Mouse (Mus musculus) lung, postnatal 0 days (tissue): ENCODE measurements at regions not wholly inside any gene's neighbourhood (a gene's known extent, or its start where the extent isn't known, plus 50 kb on each side); places are given as distances from the start of the nearest gene placed in this dataset.

Experiments used
- ATAC-seq: fragments of 200-750 bp; cut with Nextera tagmentation; 2 replicates; pipeline ENCODE4 v1.8.0; 2017; ENCODE audit warnings: moderate library complexity
- DNase-seq: peaks from one replicate; pipeline ENCODE4 v3.0.0-alpha.2; 2016; ENCODE audit warnings: low spot score
- H3K27ac ChIP-seq: fragments of 300-500 bp; sonication (generic); 2 replicates; pipeline ENCODE4 v1.5.1; 2014; ENCODE audit warnings: antibody characterized with exemption, mild to moderate bottlenecking, low read length, mixed read lengths
- H3K27me3 ChIP-seq: fragments of 300-500 bp; sonication (generic); replicated peaks from 2 replicates; pipeline ENCODE4 v1.6.1; 2014; ENCODE audit warnings: low read length, mixed read lengths; ENCODE audit not compliant: insufficient read depth
- H3K36me3 ChIP-seq: fragments of 300-500 bp; sonication (generic); 2 replicates; pipeline ENCODE4 v1.6.1; 2014; ENCODE audit warnings: low read length, mixed read lengths; ENCODE audit not compliant: insufficient read depth
- H3K4me1 ChIP-seq: fragments of 300-500 bp; sonication (generic); 2 replicates; pipeline ENCODE4 v1.6.1; 2014; ENCODE audit warnings: antibody characterized with exemption, low read depth, low read length, mixed read lengths; ENCODE audit not compliant: insufficient read depth
- H3K4me2 ChIP-seq: fragments of 300-500 bp; sonication (generic); replicated peaks from 2 replicates; pipeline ENCODE4 v1.6.1; 2014; ENCODE audit warnings: low read depth, mild to moderate bottlenecking, low read length, moderate library complexity, mixed read lengths
- H3K4me3 ChIP-seq: fragments of 300-500 bp; sonication (generic); 2 replicates; pipeline ENCODE4 v1.5.1; 2014; ENCODE audit warnings: low read depth, low read length
- H3K9ac ChIP-seq: fragments of 300-500 bp; sonication (generic); replicated peaks from 2 replicates; pipeline ENCODE4 v1.6.1; 2014; ENCODE audit warnings: low read depth, mild to moderate bottlenecking
- H3K9me3 ChIP-seq: fragments of 300-500 bp; sonication (generic); 2 replicates; pipeline ENCODE4 v1.6.1; 2016; ENCODE audit warnings: low read length, mixed read lengths
- CTCF ChIP-seq: IDR thresholded peaks from 2 replicates; pipeline ENCODE4 v1.5.1; 2016; ENCODE audit warnings: antibody characterized with exemption, mild to moderate bottlenecking
- EP300 ChIP-seq: IDR thresholded peaks from 2 replicates; pipeline ENCODE4 v1.6.1; 2016; ENCODE audit warnings: antibody characterized with exemption, mild to moderate bottlenecking, control low read depth
- WGBS: fragments of 180-500 bp; shearing (Covaris S2); extraction: QIAGEN DNeasy Blood & Tissue Kit; methylation state at CpG from one replicate; pipeline ENCODE4 v1.1.7; 2014; 5-methylcytosine and 5-hydroxymethylcytosine counted together

DNA sequence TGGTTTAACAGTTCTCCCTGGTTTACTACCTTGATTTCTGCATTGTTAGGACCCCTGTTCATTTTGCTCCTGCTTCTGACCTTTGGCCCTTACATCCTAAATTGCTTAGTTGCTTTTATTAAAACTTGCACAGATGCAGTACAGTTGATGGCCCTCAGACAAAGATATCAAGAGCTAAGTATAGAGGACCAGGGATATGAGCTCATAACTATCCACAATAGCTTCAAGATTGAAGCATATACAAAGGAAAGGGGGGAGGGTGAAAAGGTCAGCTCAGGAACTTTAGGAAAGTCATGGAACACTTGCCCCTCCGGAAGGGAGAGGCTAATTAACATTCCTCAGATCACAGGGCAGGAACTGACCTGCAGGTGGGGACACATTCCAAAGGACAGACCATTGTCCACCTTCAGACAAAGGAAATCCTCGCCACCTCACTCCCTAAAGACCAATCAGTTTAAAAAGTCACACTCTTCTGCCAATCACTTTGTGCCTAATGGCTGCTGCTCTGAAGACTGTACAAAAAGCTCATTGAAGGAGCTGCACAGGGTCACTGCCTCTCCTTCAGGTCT, 751.1 kb upstream of the Adarb2 start:
- DNase-seq (peak; percentile 36), ATAC-seq (peak; percentile 86)
- H3K4me2 ChIP-seq = no peak overlapping the region
- no peaks in the 10 kb centered on the region for H3K27me3 ChIP-seq
- no peaks in the 10 kb centered on the region for H3K36me3 ChIP-seq
- no peak overlapping the region for H3K4me3 ChIP-seq
- H3K4me1 ChIP-seq = no peaks in the 10 kb centered on the region
- WGBS = 32% methylated on average over 2 of the region's 2 CpGs
- no peak for TF ChIP-seq CTCF
- peak; percentile 79 for TF ChIP-seq EP300
- H3K9ac ChIP-seq = no peak overlapping the region
- no peaks in the 10 kb centered on the region for H3K9me3 ChIP-seq
- no peak overlapping the region for H3K27ac ChIP-seq

DNA sequence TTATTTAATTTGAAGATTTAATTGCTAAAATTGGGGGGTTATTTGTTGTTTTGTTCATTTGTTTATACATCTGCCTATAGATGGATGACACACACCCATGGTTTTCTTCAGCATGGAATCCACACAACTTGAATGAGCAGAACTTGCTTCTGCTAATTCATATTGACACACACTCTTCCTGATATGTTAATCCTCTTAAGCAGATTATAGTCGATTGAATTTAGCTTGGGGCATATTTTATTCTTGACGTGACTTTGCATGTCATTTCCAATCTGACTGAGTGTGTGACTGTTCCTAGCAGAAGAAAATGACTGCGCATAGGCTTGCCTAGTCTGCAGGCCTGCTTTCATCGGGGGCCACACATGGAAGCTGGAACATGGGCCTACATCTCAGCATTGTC, 727.0 kb upstream of the Adarb2 start:
- DNase-seq = no peak
- no peak overlapping the region for H3K27ac ChIP-seq
- TF ChIP-seq EP300 (no peak), CTCF (no peak)
- no peaks in the 10 kb centered on the region for H3K27me3 ChIP-seq
- ATAC-seq = no peak
- H3K9me3 ChIP-seq = no peaks in the 10 kb centered on the region
- no peaks in the 10 kb centered on the region for H3K36me3 ChIP-seq
- H3K4me2 ChIP-seq = no peak overlapping the region
- no peaks in the 10 kb centered on the region for H3K4me1 ChIP-seq
- WGBS = 86% methylated on average over 4 of the region's 4 CpGs
- no peak overlapping the region for H3K9ac ChIP-seq
- H3K4me3 ChIP-seq = no peak overlapping the region

DNA sequence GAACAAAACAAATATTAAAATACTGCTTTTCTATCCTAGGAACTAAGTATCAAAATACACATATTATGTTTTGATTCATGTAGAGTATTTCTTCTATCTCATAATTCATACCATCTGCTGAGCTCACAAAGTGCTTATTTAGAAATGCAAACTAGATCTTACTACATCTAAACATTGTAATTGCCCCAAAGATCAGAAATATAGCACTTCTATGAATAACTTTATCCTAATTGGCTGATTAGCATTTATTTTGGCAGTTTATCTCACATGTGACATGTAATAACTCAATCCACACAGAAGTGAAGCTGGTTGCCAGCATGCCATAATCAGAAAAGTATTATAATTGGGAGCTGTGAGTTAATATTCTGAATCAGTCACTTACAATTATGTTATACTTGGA, 684.6 kb upstream of the Adarb2 start:
- H3K27me3 ChIP-seq = no peaks in the 10 kb centered on the region
- H3K36me3 ChIP-seq = no peaks in the 10 kb centered on the region
- no peak overlapping the region for H3K27ac ChIP-seq
- no peaks in the 10 kb centered on the region for H3K4me1 ChIP-seq
- no peak for ATAC-seq
- TF ChIP-seq CTCF (no peak), EP300 (no peak)
- no peak overlapping the region for H3K4me2 ChIP-seq
- H3K4me3 ChIP-seq = no peak overlapping the region
- no peaks in the 10 kb centered on the region for H3K9me3 ChIP-seq
- no peak overlapping the region for H3K9ac ChIP-seq
- no peak for DNase-seq

DNA sequence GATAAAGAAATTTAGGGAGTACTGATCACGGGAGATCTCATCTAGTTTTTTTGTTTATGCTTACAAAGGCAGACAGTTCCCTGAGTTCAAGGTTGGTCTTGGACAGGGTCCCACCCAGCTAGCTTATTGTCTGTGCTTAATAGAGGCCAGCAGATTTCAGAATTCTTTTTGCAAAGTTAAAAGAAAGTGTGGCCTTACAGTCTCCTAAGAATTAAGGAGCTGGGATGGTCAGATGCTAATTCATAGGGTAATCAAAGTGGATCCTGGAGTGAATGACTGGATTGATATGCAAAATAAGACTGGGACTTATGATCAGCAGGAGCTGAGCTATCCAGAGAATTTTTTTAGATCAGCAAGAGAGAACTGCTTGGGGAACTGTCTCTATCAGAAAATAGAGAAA, 678.2 kb upstream of the Adarb2 start:
- TF ChIP-seq EP300 (no peak), CTCF (no peak)
- no peak overlapping the region for H3K4me3 ChIP-seq
- H3K27me3 ChIP-seq = no peaks in the 10 kb centered on the region
- no peak overlapping the region for H3K27ac ChIP-seq
- H3K9me3 ChIP-seq = no peaks in the 10 kb centered on the region
- DNase-seq (no peak), ATAC-seq (no peak)
- H3K4me2 ChIP-seq = no peak overlapping the region
- H3K4me1 ChIP-seq = no peaks in the 10 kb centered on the region
- 81% methylated on average over 1 of the region's 1 CpGs for WGBS
- H3K36me3 ChIP-seq = no peaks in the 10 kb centered on the region
- no peak overlapping the region for H3K9ac ChIP-seq

DNA sequence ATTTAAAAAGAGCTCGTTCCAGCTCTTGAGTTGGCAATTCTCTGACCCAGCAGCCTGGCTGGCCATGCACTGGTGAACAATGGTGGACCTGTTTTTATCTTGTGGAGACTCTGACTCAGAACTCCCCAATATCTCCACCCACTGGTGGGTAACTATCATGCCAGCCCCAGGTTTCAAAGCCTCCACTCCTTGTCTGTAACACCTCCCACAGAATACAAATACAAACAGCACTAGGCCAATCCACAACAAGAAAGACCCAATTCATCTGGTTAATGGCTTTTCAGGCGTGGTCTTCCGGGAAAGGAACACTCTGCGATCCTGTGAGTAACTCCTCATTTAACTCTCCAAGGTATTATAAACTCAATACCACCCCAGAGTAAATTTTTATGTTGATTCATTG, 663.8 kb upstream of the Adarb2 start:
- DNase-seq (no peak), ATAC-seq (no peak)
- Histone ChIP-seq H3K4me2 (no peak overlapping the region), H3K4me1 (no peaks in the 10 kb centered on the region), H3K27ac (no peak overlapping the region), H3K9ac (no peak overlapping the region), H3K27me3 (no peaks in the 10 kb centered on the region), H3K4me3 (no peak overlapping the region), H3K9me3 (no peaks in the 10 kb centered on the region), H3K36me3 (no peaks in the 10 kb centered on the region)
- WGBS = 75% methylated on average over 4 of the region's 4 CpGs
- no peak for TF ChIP-seq EP300

DNA sequence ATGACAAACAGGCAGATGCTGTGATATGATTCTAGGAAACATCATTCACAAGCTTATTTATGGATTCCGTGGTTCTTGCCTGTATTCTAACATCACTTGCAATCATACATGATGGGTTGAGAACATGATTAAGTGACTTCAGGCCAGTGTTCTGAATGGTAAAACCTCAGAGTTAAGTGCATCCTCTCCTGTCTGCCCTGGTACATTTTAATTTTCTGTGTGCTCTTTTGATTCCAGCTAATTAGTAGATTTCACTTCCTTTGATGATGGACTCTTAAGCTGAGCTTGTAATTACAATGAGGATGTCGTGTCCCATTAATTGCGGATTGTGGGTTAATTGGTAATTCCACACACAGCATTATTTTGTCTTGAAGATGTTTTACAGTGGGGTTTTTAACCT, 618.6 kb upstream of the Adarb2 start:
- Histone ChIP-seq H3K36me3 (no peaks in the 10 kb centered on the region), H3K27ac (no peak overlapping the region), H3K4me1 (no peaks in the 10 kb centered on the region), H3K4me2 (no peak overlapping the region), H3K4me3 (no peak overlapping the region), H3K27me3 (no peaks in the 10 kb centered on the region), H3K9ac (no peak overlapping the region), H3K9me3 (no peaks in the 10 kb centered on the region)
- WGBS = 82% methylated on average over 3 of the region's 3 CpGs
- ATAC-seq (no peak), DNase-seq (no peak)
- TF ChIP-seq CTCF (no peak), EP300 (no peak)
